Mouse (Mus musculus) thymus, postnatal 4 days (tissue): ENCODE results near the gene AL732309.1.
A peak's percentile ranks its signal among the peaks of the same experiment; 100 is the strongest.

Experiments used
- DNase-seq: peaks from one replicate; pipeline ENCODE4 v3.0.0; 2021

The AL732309.1 gene

DNA sequence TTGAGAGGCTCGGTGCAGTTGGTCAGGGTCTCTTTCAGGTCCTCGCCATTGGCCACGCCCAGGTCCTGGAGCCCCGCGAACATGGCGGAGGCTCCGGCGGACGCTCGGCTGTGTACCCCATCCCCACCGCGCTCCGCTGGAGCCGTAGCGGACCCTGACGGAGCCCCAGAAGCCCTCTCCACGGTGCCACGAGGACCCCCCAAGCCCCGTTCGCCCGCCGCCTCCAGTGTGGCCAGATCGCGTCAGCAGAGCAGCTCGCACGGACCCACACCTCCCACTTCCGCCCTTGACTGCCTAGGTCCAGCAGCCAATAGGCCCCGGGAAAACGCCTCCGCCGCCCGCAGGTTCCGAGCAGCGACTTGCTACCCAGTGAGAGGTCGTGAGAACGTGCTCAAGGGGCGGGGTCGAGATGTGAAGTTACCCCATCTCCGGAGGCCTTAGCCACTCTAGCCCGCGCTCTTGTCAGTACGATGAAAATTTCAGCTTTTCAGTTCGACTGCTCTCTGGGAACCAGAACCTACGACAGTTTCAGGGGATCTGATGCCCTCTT is 35.5 kb downstream of the AL732309.1 start, which contains the start of gene Nelfb:
Nelfb (minus strand) TSS at position 369 of the 550 bp plus-strand sequence.
- DNase-seq = peak; percentile 91

DNA sequence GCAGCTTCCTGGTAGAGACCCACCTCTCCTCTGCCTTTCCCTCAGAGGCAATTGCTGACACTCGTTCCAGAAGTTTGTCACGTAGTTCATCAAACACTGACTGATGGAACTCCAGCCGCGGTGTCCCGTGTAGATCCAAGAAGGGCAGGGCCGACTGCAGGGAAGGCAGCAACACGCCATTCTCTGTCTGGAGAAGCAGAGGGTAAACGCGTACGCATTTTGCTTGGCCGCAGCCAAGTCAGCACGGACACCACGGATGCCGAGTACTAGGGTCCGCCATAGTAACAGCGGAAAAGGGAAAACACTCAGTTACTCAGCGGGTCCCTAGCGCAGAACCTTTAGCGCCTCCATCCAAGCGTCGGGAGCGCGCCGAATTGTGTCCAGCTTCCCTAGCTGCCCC is 36.0 kb downstream of the AL732309.1 start:
- no peak for DNase-seq

DNA sequence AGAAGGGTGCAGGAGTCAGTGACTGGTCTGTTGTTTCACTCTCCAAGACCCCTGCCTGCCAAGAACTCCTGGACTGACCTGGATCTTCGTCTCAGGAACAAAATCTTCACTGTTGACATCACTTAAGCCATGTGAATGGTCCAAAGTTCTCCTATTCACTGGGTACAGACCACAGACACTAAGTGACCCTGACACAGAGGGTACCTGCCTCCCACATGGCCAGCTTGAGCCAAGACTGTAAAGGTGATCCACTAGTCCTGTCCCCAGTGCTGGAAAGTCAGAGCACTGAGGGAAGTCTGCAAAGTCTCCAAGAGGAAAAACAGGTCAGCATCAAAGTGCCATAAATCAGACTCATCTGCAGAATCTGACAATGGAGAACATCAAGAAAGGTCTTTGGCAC is 39.1 kb downstream of the AL732309.1 start:
- DNase-seq = no peak

DNA sequence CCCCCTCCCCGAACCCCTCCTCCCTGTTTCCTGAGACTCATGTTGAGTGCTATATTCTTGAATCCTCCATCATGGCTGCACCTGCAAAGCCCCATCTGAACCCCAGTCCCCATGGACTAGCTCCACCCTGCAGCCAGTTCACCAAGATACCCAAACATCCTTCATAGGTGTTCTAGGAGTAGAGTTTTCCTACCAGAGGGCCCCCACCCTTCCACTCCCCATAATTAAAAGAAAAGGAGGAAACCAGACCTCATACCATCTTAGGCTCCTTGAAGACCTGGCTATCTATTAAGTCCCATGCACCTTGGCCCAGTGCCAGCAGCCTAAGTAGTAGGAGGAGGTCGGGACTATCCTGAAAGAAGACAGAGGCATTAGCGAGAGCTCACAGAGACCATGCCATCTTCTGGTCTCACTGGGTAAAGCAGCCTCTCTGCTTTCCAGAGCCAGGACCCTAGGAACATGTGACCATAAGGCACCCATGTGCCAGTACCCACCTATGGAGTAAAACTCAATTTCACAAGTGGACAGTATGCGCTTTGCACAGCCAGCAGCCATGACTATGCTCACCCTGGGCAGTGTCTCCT is 42.9 kb downstream of the AL732309.1 start:
- no peak for DNase-seq

DNA sequence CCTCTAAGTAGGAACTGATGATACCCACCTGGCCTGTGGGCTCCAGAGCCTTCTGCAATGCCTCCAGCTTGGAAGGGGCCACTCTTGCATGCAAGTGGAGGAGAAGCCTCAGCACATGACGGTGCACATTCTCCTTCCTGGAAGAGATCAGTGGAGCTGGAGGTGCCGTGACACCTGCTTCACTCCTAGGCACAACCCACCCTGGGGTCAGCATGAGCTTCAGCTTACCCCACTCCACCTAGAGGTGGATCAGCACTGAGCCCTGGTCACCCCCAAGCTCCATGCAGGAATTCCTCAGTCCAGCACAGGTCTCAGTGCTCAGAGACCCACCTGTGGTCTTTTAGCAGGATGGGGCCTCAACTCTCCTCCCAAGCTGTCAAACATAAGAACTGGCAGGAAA is 46.0 kb downstream of the AL732309.1 start:
- no peak for DNase-seq

DNA sequence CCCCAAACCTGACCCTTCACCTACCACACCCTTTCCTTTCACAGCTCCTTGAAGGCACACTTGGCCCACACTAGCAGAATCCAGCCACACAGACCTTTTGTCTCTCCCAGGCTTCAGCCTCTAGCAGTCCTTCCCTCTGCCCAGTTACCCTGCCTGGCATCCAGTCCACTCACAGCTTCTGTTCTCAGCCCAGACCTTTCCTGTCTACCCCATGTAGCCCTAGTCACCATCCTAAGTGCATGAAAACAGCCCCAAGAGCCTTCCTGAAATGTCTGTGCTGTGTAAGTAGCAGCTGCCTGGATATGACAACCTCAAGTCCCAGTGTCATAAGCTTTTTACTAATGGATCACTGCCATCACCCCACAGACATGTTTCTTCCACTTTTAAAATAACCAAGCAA is 48.7 kb downstream of the AL732309.1 start:
- DNase-seq = no peak

DNA sequence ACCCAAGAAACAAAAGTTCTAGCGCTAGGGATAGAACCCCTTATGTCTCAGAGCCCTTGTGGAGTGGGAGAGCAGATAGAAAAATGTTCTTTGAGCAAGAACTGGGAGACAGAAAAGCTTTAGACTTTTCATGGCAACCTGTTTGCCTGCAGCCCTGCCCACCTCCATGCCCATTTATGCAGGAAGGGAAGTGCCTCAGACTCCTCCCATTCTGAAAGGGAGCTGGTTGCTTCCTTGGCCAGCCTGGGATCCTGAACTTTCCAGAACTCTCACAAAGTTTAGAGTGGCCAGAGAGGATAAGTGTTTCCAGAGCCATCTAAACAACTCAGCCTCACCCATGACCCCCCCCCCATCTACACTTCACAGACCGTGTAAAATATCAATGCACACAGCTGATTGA is 49.5 kb downstream of the AL732309.1 start:
- no peak for DNase-seq

DNA sequence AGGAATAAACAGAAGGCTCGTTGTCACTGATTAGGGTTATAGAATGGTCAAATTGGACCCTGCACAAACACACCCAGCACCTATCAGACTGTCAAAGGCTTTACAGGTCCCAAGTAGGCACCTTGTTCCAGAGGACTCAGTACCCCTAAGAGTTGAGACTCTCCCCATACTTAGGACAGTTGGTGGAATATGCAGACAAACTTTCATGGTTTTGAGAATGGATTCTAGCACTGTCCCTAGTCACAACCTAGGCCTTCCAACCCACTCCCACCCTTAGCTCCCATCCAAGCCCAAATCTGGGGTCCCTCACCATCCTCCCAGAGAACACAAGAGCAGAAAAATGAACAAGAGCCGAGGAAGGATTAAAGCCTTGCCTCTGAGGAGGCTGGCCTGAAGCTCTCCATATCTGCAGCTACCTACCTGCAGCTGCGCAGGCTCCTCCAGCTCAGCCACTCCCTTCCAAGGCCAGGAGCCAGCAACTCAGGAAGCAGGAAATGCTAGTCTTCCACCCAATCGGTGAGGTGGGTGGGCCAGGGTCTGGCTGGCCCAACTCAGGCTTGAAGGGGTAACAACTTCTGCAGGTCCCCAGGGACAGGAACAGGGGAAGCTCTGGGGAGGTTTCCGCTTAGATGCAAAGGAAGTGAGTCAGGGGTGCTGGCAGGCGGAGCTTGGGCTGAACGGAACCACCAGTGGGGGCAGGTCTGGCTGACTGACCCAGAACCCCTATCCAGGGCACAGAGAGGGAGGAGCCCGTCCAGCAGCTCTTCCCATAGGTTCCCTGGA is 50.3 kb downstream of the AL732309.1 start, which contains the start of gene Tor4a:
Tor4a (minus strand) TSS at position 715 of the 783 bp plus-strand sequence.
- DNase-seq = peak; percentile 75

DNA sequence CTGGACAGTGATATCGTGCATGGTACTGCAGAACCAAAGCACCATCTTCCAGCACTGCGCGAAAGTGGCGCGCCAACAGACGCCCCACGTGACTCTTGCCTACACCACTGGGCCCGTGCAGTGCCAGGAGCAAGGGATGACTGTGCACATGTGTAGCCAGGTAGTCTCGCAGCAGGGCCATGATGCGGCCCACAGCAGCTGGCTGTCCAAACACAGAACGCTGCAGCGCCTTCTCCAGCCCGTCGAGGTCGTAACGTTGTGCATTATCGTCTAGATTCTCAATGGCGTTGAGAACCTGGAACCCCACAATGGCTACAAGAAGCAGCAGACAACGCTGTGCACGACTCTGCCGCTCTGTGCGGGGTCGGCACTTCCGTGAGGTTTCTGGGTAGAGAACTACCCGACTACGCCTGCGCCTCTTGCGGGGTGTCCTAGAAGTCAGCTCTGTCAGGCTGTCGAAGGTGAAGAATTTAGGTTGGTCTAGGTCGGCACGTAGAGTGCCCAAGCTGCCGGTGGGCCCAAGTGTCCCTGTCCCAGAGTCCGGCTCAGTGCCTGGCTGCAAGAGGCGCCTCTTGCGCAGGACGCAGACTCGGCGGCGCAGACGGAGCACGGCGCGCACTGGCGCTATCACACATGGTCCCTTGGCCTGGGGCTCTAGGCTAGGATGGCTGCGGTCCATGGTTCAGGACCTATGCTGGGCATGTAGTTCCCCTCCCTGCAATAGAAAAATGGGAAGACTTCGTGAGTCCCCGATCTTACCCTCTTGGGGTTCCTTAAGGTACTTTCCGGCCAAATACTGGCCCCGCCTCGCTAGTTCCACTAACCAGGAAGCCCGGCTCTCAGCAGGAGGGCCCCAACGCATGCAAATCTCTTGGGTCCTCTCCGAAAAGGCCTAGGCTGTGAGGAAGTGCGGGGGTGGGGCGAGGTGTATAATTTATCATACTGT is 51.2 kb downstream of the AL732309.1 start:
- peak; percentile 79 for DNase-seq
